8 mouse cellular contexts compared by ENCODE assay signal in genomic region chr14:53134783-53135182, GRCm38 (mm10).
DNase-seq lines count a peak whose midpoint lies in the region; ATAC-seq lines count a peak whose summit lies in the region.
"Not testable (repeated sequence)": the region's sequence is repeated elsewhere in the genome, so short reads cannot be mapped to it uniquely, and the experiment has no call there.

No protein-coding gene starts in this region.

- not testable (repeated sequence) for H3K27ac ChIP-seq in embryonic facial prominence, embryonic 11.5 days (replicated peaks; ENCODE audit: low read depth, low read length)

- peak; percentile 27 for DNase-seq in A20 (ENCODE audit: low read depth, low spot score)
- DNase-seq in embryonic facial prominence, embryonic 11.5 days (ENCODE audit: low spot score) = peak; percentile 9
- peak; percentile 6 to 7 for DNase-seq in kidney, postnatal 4 days
- peak; percentile 0 for DNase-seq in lung, postnatal 36 days
- DNase-seq in thymus, adult 18-20 months = peak; percentile 16 to 62
- DNase-seq in thymus, postnatal 36 days = peak; percentile 51 to 61

- H3K36me3 ChIP-seq in embryonic facial prominence, embryonic 11.5 days (replicated peaks; ENCODE audit: control insufficient read depth, insufficient read depth, low read depth, low read length) = not testable (repeated sequence)

- not testable (repeated sequence) for H3K27me3 ChIP-seq in embryonic facial prominence, embryonic 11.5 days (ENCODE audit: control insufficient read depth, insufficient read depth, low read length)

- peak; percentile 80 for ATAC-seq in activated CD4-positive, CD25-positive, alpha-beta regulatory T cell, adult 4 months
- not testable (repeated sequence) for ATAC-seq in embryonic facial prominence, embryonic 11.5 days (replicated peaks; ENCODE audit: insufficient number of reproducible peaks, low FRiP score, low TSS enrichment, low read depth)
- peak; percentile 53 to 58; a peak in 3 of 4 replicates for ATAC-seq in hematopoietic stem cell, adult 5-6 weeks (replicated peaks in 1 of 2; ENCODE audit: insufficient read depth in 1 of 2, low FRiP score in 2 of 2, low TSS enrichment in 1 of 2, low read depth in 1 of 2, poor library complexity in 2 of 2, severe bottlenecking in 2 of 2)

- not testable (repeated sequence) for H3K9ac ChIP-seq in embryonic facial prominence, embryonic 11.5 days (replicated peaks; ENCODE audit: low read length)

- not testable (repeated sequence) for H3K9me3 ChIP-seq in embryonic facial prominence, embryonic 11.5 days (replicated peaks; ENCODE audit: control insufficient read depth, low read length)

- H3K4me1 ChIP-seq in embryonic facial prominence, embryonic 11.5 days (ENCODE audit: control insufficient read depth, insufficient read depth, low read length) = not testable (repeated sequence)

- not testable (repeated sequence) for H3K4me3 ChIP-seq in embryonic facial prominence, embryonic 11.5 days (ENCODE audit: low read depth, low read length)

- H3K4me2 ChIP-seq in embryonic facial prominence, embryonic 11.5 days (ENCODE audit: low read depth, low read length) = not testable (repeated sequence)

Comparison
In these comparisons a context has a peak if more than half of its experiments do, and no peak if none do; other contexts are left out.
1. DNase-seq: peak in every context shown above with its lines; median percentile 56 in thymus, postnatal 36 days; 39 in thymus, adult 18-20 months; 27 in A20; 9 in embryonic facial prominence, embryonic 11.5 days; 6 in kidney, postnatal 4 days; 0 in lung, postnatal 36 days.